Mouse (Mus musculus): ENCODE measurements around the gene Tac2.
"Not testable (repeated sequence)": the region's sequence is repeated elsewhere in the genome, so short reads cannot be mapped to it uniquely, and the experiment has no call there.

Tac2 gene

GRCm38 (mm10) chr10:127759181-127760110 is 35.2 kb downstream of the Tac2 start, which contains the start of the genes Rdh1 and Rdh16f1:
TSS of gene Rdh1 (plus strand) at chr10:127759721.
TSS of gene Rdh16f1 (plus strand) at chr10:127759787.
- DNase-seq = no peak

GRCm38 (mm10) chr10:127762926-127763325 is 38.6 kb downstream of the Tac2 start:
- DNase-seq = not testable (repeated sequence)

GRCm38 (mm10) chr10:127763914-127764680 is 39.8 kb downstream of the Tac2 start:
- DNase-seq = no peak

GRCm38 (mm10) chr10:127766564-127766963 is 42.3 kb downstream of the Tac2 start:
- DNase-seq = no peak

GRCm38 (mm10) chr10:127776011-127776410 is 51.7 kb downstream of the Tac2 start, which contains the start of gene Rdh9:
TSS of gene Rdh9 (plus strand) at chr10:127776386.
- no peak for DNase-seq
